13 mouse cellular contexts compared by ENCODE assay signal in genomic region chr13:37863643-37864042, GRCm38 (mm10).
DNase-seq lines count a peak whose midpoint lies in the region; ATAC-seq and TF ChIP-seq lines count a peak whose summit lies in the region.
"Had no signal": no experiment of that assay in that cellular context is flagged by ENCODE, and none has a peak within 500 bp of the region (broad histone marks: within the 10 kb centered on the region; RNA-seq: fewer than 3 reads in every experiment).

No protein-coding gene starts in this region.

- no peak for DNase-seq in intestine, embryonic 14.5 days (ENCODE audit: low spot score)
- DNase-seq in neural tube, embryonic 10.5 days (ENCODE audit: extremely low spot score, low spot score) = no peak
- DNase-seq in liver, embryonic 11.5 days (ENCODE audit: low spot score) = no peak
- no peak for DNase-seq in cerebellum, postnatal 25 days
- DNase-seq: cerebellum, adult 18-20 months; embryo, embryonic 11 days; gastrocnemius, postnatal 10 days; thymus, adult 18-20 months had no signal

- no peaks in the 10 kb centered on the region for H3K9me3 ChIP-seq in intestine, embryonic 14.5 days (ENCODE audit: control insufficient read depth, low read length)
- no peaks in the 10 kb centered on the region for H3K9me3 ChIP-seq in intestine, postnatal 0 days (ENCODE audit: control insufficient read depth)
- no peaks in the 10 kb centered on the region for H3K9me3 ChIP-seq in neural tube, embryonic 13.5 days
- H3K9me3 ChIP-seq in liver, embryonic 11.5 days (ENCODE audit: control insufficient read depth, low read length) = no peaks in the 10 kb centered on the region
- H3K9me3 ChIP-seq in stomach, embryonic 16.5 days (replicated peaks; ENCODE audit: control insufficient read depth, low read length) = no peaks in the 10 kb centered on the region
- H3K9me3 ChIP-seq: forebrain, embryonic 13.5 days; hindbrain, embryonic 13.5 days had no signal

- no peak overlapping the region for H3K4me2 ChIP-seq in intestine, embryonic 14.5 days (ENCODE audit: low read length)
- no peak overlapping the region for H3K4me2 ChIP-seq in intestine, postnatal 0 days (replicated peaks; ENCODE audit: low read depth)
- no peak overlapping the region for H3K4me2 ChIP-seq in neural tube, embryonic 13.5 days
- peak overlapping the region; percentile 41 for H3K4me2 ChIP-seq in liver, embryonic 11.5 days
- H3K4me2 ChIP-seq in stomach, embryonic 16.5 days (ENCODE audit: low read depth, low read length) = no peak overlapping the region
- H3K4me2 ChIP-seq: forebrain, embryonic 13.5 days; hindbrain, embryonic 13.5 days had no signal

- H3K4me3 ChIP-seq in intestine, embryonic 14.5 days (ENCODE audit: low read depth, low read length) = no peak overlapping the region
- no peak overlapping the region for H3K4me3 ChIP-seq in intestine, postnatal 0 days (ENCODE audit: low read depth, low read length)
- no peak overlapping the region for H3K4me3 ChIP-seq in neural tube, embryonic 13.5 days
- H3K4me3 ChIP-seq in liver, embryonic 11.5 days (ENCODE audit: low read depth, low read length) = no peak overlapping the region
- no peak overlapping the region for H3K4me3 ChIP-seq in stomach, embryonic 16.5 days (replicated peaks; ENCODE audit: low read length)
- H3K4me3 ChIP-seq: forebrain, embryonic 13.5 days; hindbrain, embryonic 13.5 days had no signal

- peak overlapping the region; percentile 88 for H3K27ac ChIP-seq in intestine, embryonic 14.5 days (ENCODE audit: low read depth)
- no peak overlapping the region for H3K27ac ChIP-seq in intestine, postnatal 0 days (ENCODE audit: low read depth, low read length)
- peak overlapping the region; percentile 47 for H3K27ac ChIP-seq in neural tube, embryonic 13.5 days (replicated peaks)
- peak overlapping the region; percentile 82 for H3K27ac ChIP-seq in liver, embryonic 11.5 days (ENCODE audit: low read depth, low read length)
- peak overlapping the region; percentile 95 for H3K27ac ChIP-seq in stomach, embryonic 16.5 days (ENCODE audit: low read length)
- H3K27ac ChIP-seq: forebrain, embryonic 13.5 days; hindbrain, embryonic 13.5 days had no signal

- WGBS in intestine, embryonic 14.5 days = 59% methylated on average over 5 of the region's 5 CpGs
- 50% methylated on average over 5 of the region's 5 CpGs for WGBS in intestine, postnatal 0 days
- WGBS in neural tube, embryonic 13.5 days = 78% methylated on average over 5 of the region's 5 CpGs
- WGBS in liver, embryonic 11.5 days = 54% methylated on average over 5 of the region's 5 CpGs
- 63% methylated on average over 5 of the region's 5 CpGs for WGBS in stomach, embryonic 16.5 days

- H3K9ac ChIP-seq in intestine, embryonic 14.5 days (ENCODE audit: low read length) = no peak overlapping the region
- no peak overlapping the region for H3K9ac ChIP-seq in intestine, postnatal 0 days (ENCODE audit: low read depth, low read length)
- no peak overlapping the region for H3K9ac ChIP-seq in neural tube, embryonic 13.5 days
- peak overlapping the region; percentile 45; the same call in 1 of the 2 replicates for H3K9ac ChIP-seq in liver, embryonic 11.5 days (ENCODE audit: low read depth, low read length)
- peak overlapping the region; percentile 63; the same call in 1 of the 2 replicates for H3K9ac ChIP-seq in stomach, embryonic 16.5 days (ENCODE audit: low read length)
- H3K9ac ChIP-seq: forebrain, embryonic 13.5 days; hindbrain, embryonic 13.5 days had no signal

- H3K4me1 ChIP-seq in intestine, embryonic 14.5 days (replicated peaks; ENCODE audit: control insufficient read depth, insufficient read depth, low read length) = peaks cover 52% of the 10 kb centered on the region
- no peaks in the 10 kb centered on the region; the same call in 1 of the 2 replicates for H3K4me1 ChIP-seq in intestine, postnatal 0 days (replicated peaks; ENCODE audit: control insufficient read depth, insufficient read depth, low read length)
- H3K4me1 ChIP-seq in neural tube, embryonic 13.5 days (replicated peaks) = peaks cover 42% of the 10 kb centered on the region
- H3K4me1 ChIP-seq in liver, embryonic 11.5 days (replicated peaks; ENCODE audit: control insufficient read depth, insufficient read depth, low read length) = peaks cover 82% of the 10 kb centered on the region
- H3K4me1 ChIP-seq in stomach, embryonic 16.5 days (ENCODE audit: control insufficient read depth, insufficient read depth, low read length) = peaks cover 67% of the 10 kb centered on the region

- ATAC-seq in intestine, embryonic 14.5 days (replicated peaks; ENCODE audit: low FRiP score, low TSS enrichment, low read depth) = no peak
- no peak for ATAC-seq in intestine, postnatal 0 days
- no peak for ATAC-seq in neural tube, embryonic 13.5 days (ENCODE audit: low read depth)
- ATAC-seq in liver, embryonic 11.5 days (replicated peaks; ENCODE audit: low FRiP score) = no peak; the same call in 1 of the 2 replicates
- ATAC-seq in stomach, embryonic 16.5 days (ENCODE audit: insufficient read depth, low FRiP score) = no peak
- ATAC-seq: forebrain, embryonic 13.5 days had no signal

- H3K36me3 ChIP-seq in intestine, embryonic 14.5 days (ENCODE audit: control insufficient read depth, insufficient read depth, low read length) = no peaks in the 10 kb centered on the region
- no peaks in the 10 kb centered on the region for H3K36me3 ChIP-seq in intestine, postnatal 0 days (ENCODE audit: control insufficient read depth, insufficient read depth)
- no peaks in the 10 kb centered on the region for H3K36me3 ChIP-seq in neural tube, embryonic 13.5 days
- no peaks in the 10 kb centered on the region; the same call in 1 of the 2 replicates for H3K36me3 ChIP-seq in liver, embryonic 11.5 days (ENCODE audit: control insufficient read depth, insufficient read depth, low read length)
- no peaks in the 10 kb centered on the region for H3K36me3 ChIP-seq in stomach, embryonic 16.5 days (ENCODE audit: control insufficient read depth, insufficient read depth, low read length)
- H3K36me3 ChIP-seq: hindbrain, embryonic 13.5 days had no signal

- H3K27me3 ChIP-seq in intestine, embryonic 14.5 days (replicated peaks; ENCODE audit: control insufficient read depth, insufficient read depth, low read length) = no peaks in the 10 kb centered on the region
- no peaks in the 10 kb centered on the region for H3K27me3 ChIP-seq in intestine, postnatal 0 days (replicated peaks; ENCODE audit: control insufficient read depth, insufficient read depth, low read length)
- H3K27me3 ChIP-seq in neural tube, embryonic 13.5 days = no peaks in the 10 kb centered on the region
- no peaks in the 10 kb centered on the region for H3K27me3 ChIP-seq in liver, embryonic 11.5 days (replicated peaks; ENCODE audit: control insufficient read depth, insufficient read depth, low read length)
- no peaks in the 10 kb centered on the region for H3K27me3 ChIP-seq in stomach, embryonic 16.5 days (ENCODE audit: control insufficient read depth, insufficient read depth, low read length)
- H3K27me3 ChIP-seq: hindbrain, embryonic 13.5 days had no signal

- TF ChIP-seq CTCF in intestine, postnatal 0 days (IDR thresholded peaks at IDR 0.05; ENCODE audit: low read depth) = no peak

Comparison
In these comparisons a context has a peak if more than half of its experiments do, and no peak if none do; other contexts are left out.
1. H3K9ac ChIP-seq: peak in liver, embryonic 11.5 days (single experiment) and stomach, embryonic 16.5 days (single experiment); none in intestine, embryonic 14.5 days (single experiment), intestine, postnatal 0 days (single experiment) and neural tube, embryonic 13.5 days (single experiment).